Mouse (Mus musculus): ENCODE results near the gene Pex11b. TPM values are rescaled to one million over a fixed set of nuclear protein-coding genes. Genes with fewer than 3 reads are reported as not detected.
"Not testable (repeated sequence)": the region's sequence is repeated elsewhere in the genome, so short reads cannot be mapped to it uniquely, and the experiment has no call there.

The Pex11b gene
- polyA plus RNA-seq, 1 experiment from 2014 or later, result 29.0 TPM

GRCm38 (mm10) chr3:96675690-96676089 is 40.5 kb downstream of the Pex11b start:
- DNase-seq (ENCODE audit: low spot score), result no peak
- no peak overlapping the region for H3K27ac ChIP-seq (ENCODE audit: low read depth, low read length)
- H3K4me2 ChIP-seq, result no peak overlapping the region
- no peak overlapping the region for H3K9ac ChIP-seq (ENCODE audit: low read depth, low read length)
- no peaks in the 10 kb centered on the region for H3K36me3 ChIP-seq (ENCODE audit: control insufficient read depth, insufficient read depth, low read length)
- peaks cover 14% of the 10 kb centered on the region for H3K27me3 ChIP-seq (replicated peaks; ENCODE audit: control insufficient read depth, insufficient read depth, low read length)
- ATAC-seq (replicated peaks; ENCODE audit: low FRiP score), result no peak
- peaks cover 8% of the 10 kb centered on the region for H3K4me1 ChIP-seq (replicated peaks; ENCODE audit: control insufficient read depth, insufficient read depth, low read length)
- 58% methylated on average over 3 of the region's 3 CpGs for WGBS
- H3K4me3 ChIP-seq (ENCODE audit: low read depth, low read length), result no peak overlapping the region
- no peaks in the 10 kb centered on the region for H3K9me3 ChIP-seq (ENCODE audit: control insufficient read depth, low read length)

- Histone ChIP-seq H3K27me3 (replicated peaks; ENCODE audit: control insufficient read depth, insufficient read depth, low read length) (peaks cover 19% of the 10 kb centered on the region), H3K4me2 (no peak overlapping the region), H3K36me3 (ENCODE audit: control insufficient read depth, insufficient read depth, low read length) (no peaks in the 10 kb centered on the region), H3K4me3 (ENCODE audit: low read depth, low read length) (no peak overlapping the region), H3K9ac (ENCODE audit: low read depth, low read length) (no peak overlapping the region), H3K27ac (ENCODE audit: low read depth, low read length) (no peak overlapping the region), H3K9me3 (ENCODE audit: control insufficient read depth, low read length) (no peaks in the 10 kb centered on the region), H3K4me1 (replicated peaks; ENCODE audit: control insufficient read depth, insufficient read depth, low read length) (peaks cover 8% of the 10 kb centered on the region)
- 64% methylated on average over 7 of the region's 7 CpGs for WGBS
- DNase-seq (ENCODE audit: low spot score) (no peak), ATAC-seq (replicated peaks; ENCODE audit: low FRiP score) (no peak)
Observed at GRCm38 (mm10) chr3:96678456-96678855, 43.3 kb downstream of the Pex11b start.

- Histone ChIP-seq H3K9me3 (ENCODE audit: control insufficient read depth, low read length) (no peaks in the 10 kb centered on the region), H3K27ac (ENCODE audit: low read depth, low read length) (no peak overlapping the region), H3K4me3 (ENCODE audit: low read depth, low read length) (no peak overlapping the region), H3K36me3 (ENCODE audit: control insufficient read depth, insufficient read depth, low read length) (no peaks in the 10 kb centered on the region), H3K4me1 (replicated peaks; ENCODE audit: control insufficient read depth, insufficient read depth, low read length) (peaks cover 8% of the 10 kb centered on the region), H3K27me3 (replicated peaks; ENCODE audit: control insufficient read depth, insufficient read depth, low read length) (peaks cover 26% of the 10 kb centered on the region), H3K4me2 (no peak overlapping the region), H3K9ac (ENCODE audit: low read depth, low read length) (no peak overlapping the region)
- DNase-seq (ENCODE audit: low spot score) (no peak), ATAC-seq (replicated peaks; ENCODE audit: low FRiP score) (peak; percentile 65)
- WGBS, result 15% methylated on average over 5 of the region's 5 CpGs
Observed at GRCm38 (mm10) chr3:96679159-96679674, 44.0 kb downstream of the Pex11b start.

- Histone ChIP-seq H3K36me3 (ENCODE audit: control insufficient read depth, insufficient read depth, low read length) (no peaks in the 10 kb centered on the region), H3K4me3 (ENCODE audit: low read depth, low read length) (no peak overlapping the region), H3K4me1 (replicated peaks; ENCODE audit: control insufficient read depth, insufficient read depth, low read length) (peaks cover 8% of the 10 kb centered on the region), H3K4me2 (no peak overlapping the region), H3K9me3 (ENCODE audit: control insufficient read depth, low read length) (no peaks in the 10 kb centered on the region), H3K9ac (ENCODE audit: low read depth, low read length) (no peak overlapping the region), H3K27me3 (replicated peaks; ENCODE audit: control insufficient read depth, insufficient read depth, low read length) (peaks cover 38% of the 10 kb centered on the region), H3K27ac (ENCODE audit: low read depth, low read length) (no peak overlapping the region)
- WGBS, result 21% methylated on average over 12 of the region's 12 CpGs
- no peak for ATAC-seq (replicated peaks; ENCODE audit: low FRiP score)
- no peak for DNase-seq (ENCODE audit: low spot score)
Observed at GRCm38 (mm10) chr3:96680269-96680956, 45.2 kb downstream of the Pex11b start.

- Histone ChIP-seq H3K36me3 (ENCODE audit: control insufficient read depth, insufficient read depth, low read length) (no peaks in the 10 kb centered on the region), H3K27ac (ENCODE audit: low read depth, low read length) (no peak overlapping the region), H3K9me3 (ENCODE audit: control insufficient read depth, low read length) (no peaks in the 10 kb centered on the region), H3K27me3 (replicated peaks; ENCODE audit: control insufficient read depth, insufficient read depth, low read length) (peaks cover 41% of the 10 kb centered on the region), H3K4me3 (ENCODE audit: low read depth, low read length) (no peak overlapping the region), H3K4me2 (no peak overlapping the region), H3K9ac (ENCODE audit: low read depth, low read length) (no peak overlapping the region), H3K4me1 (replicated peaks; ENCODE audit: control insufficient read depth, insufficient read depth, low read length) (peaks cover 8% of the 10 kb centered on the region)
- ATAC-seq (replicated peaks; ENCODE audit: low FRiP score) (no peak), DNase-seq (ENCODE audit: low spot score) (no peak)
- 85% methylated on average over 3 of the region's 3 CpGs for WGBS
Observed at GRCm38 (mm10) chr3:96683496-96683895, 48.3 kb downstream of the Pex11b start.

- Histone ChIP-seq H3K36me3 (ENCODE audit: control insufficient read depth, insufficient read depth, low read length) (no peaks in the 10 kb centered on the region), H3K9me3 (ENCODE audit: control insufficient read depth, low read length) (no peaks in the 10 kb centered on the region), H3K9ac (ENCODE audit: low read depth, low read length) (no peak overlapping the region), H3K4me1 (replicated peaks; ENCODE audit: control insufficient read depth, insufficient read depth, low read length) (peaks cover 5% of the 10 kb centered on the region), H3K4me2 (peak overlapping the region; percentile 37), H3K27me3 (replicated peaks; ENCODE audit: control insufficient read depth, insufficient read depth, low read length) (peaks cover 41% of the 10 kb centered on the region), H3K4me3 (ENCODE audit: low read depth, low read length) (peak overlapping the region; percentile 3), H3K27ac (ENCODE audit: low read depth, low read length) (no peak overlapping the region)
- 43% methylated on average over 17 of the region's 17 CpGs for WGBS
- no peak for DNase-seq (ENCODE audit: low spot score)
- no peak for ATAC-seq (replicated peaks; ENCODE audit: low FRiP score)
Observed at GRCm38 (mm10) chr3:96684151-96684821, 49.1 kb downstream of the Pex11b start.

- no peaks in the 10 kb centered on the region; the same call in 1 of the 2 replicates for H3K4me1 ChIP-seq (replicated peaks; ENCODE audit: control insufficient read depth, insufficient read depth, low read length)
- WGBS, result 18% methylated on average over 28 of the region's 28 CpGs
Observed at GRCm38 (mm10) chr3:96684822-96685156, 49.6 kb downstream of the Pex11b start.

GRCm38 (mm10) chr3:96686057-96686456 is 50.9 kb downstream of the Pex11b start:
- not testable (repeated sequence) for H3K36me3 ChIP-seq (ENCODE audit: control insufficient read depth, insufficient read depth, low read length); H3K4me1 ChIP-seq (replicated peaks; ENCODE audit: control insufficient read depth, insufficient read depth, low read length); ATAC-seq (replicated peaks; ENCODE audit: low FRiP score); DNase-seq (ENCODE audit: low spot score); H3K4me2 ChIP-seq; H3K9ac ChIP-seq (ENCODE audit: low read depth, low read length); H3K4me3 ChIP-seq (ENCODE audit: low read depth, low read length); H3K9me3 ChIP-seq (ENCODE audit: control insufficient read depth, low read length); H3K27ac ChIP-seq (ENCODE audit: low read depth, low read length)
- WGBS, result 87% methylated on average over 5 of the region's 5 CpGs
- peaks cover 30% of the 10 kb centered on the region for H3K27me3 ChIP-seq (replicated peaks; ENCODE audit: control insufficient read depth, insufficient read depth, low read length)

More at GRCm38 (mm10) chr3:96684822-96685156, 49.6 kb downstream of the Pex11b start:
- Histone ChIP-seq H3K4me3 (ENCODE audit: low read depth, low read length) (peak overlapping the region; percentile 3), H3K4me2 (peak overlapping the region; percentile 37), H3K27ac (ENCODE audit: low read depth, low read length) (no peak overlapping the region), H3K9me3 (ENCODE audit: control insufficient read depth, low read length) (no peaks in the 10 kb centered on the region), H3K36me3 (ENCODE audit: control insufficient read depth, insufficient read depth, low read length) (no peaks in the 10 kb centered on the region), H3K9ac (ENCODE audit: low read depth, low read length) (no peak overlapping the region), H3K27me3 (replicated peaks; ENCODE audit: control insufficient read depth, insufficient read depth, low read length) (peaks cover 41% of the 10 kb centered on the region)
- DNase-seq (ENCODE audit: low spot score) (no peak), ATAC-seq (replicated peaks; ENCODE audit: low FRiP score) (no peak)
